Mouse (Mus musculus) layer of hippocampus, adult 9-11 months (tissue): ENCODE measurements around the gene Srd5a1.
"Not testable (repeated sequence)": the region's sequence is repeated elsewhere in the genome, so short reads cannot be mapped to it uniquely, and the experiment has no call there.

ENCODE experiments used
- DNase-seq: peaks from one replicate; pipeline ENCODE4 v3.0.0; 2022

Gene Srd5a1

DNA sequence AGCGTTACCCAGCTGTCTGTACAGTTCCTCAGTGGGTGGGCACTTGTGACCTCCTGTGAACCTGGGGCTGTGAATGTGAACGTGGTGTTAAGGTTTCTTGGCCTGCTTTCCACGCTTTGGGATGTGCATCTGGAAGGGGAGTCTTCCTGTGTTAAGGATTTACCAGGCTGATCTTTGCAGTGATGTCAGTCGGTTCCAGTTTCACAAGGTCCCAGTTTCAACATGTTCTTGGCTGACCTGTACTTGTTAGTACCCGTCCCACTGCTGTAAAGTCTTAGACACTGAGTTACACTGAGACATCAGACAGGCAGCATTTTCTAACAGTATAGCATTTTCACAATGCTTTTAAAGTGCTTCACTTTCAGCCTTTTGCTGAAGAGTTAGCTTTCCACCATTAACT lies 12.6 kb upstream of the Srd5a1 start:
- DNase-seq: no peak

DNA sequence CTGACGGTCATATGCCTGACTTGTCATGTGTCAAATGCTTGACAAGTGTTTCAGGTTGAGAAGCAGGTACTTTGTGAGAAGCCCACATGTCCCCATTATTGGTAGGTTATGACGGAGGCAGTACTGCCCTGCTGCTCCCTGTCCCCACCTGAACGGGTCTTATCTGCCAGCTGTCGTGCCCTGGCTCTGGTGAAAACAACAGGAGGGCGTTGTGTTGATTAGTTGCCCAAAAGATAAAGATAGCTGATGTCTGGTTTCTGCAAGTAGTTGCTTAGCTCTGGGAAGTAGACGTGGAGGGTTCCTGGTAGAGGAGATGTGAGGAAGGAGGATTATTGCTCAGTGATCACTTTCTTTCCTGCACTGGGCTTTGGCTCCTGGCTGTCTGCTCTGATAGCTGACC lies 5.5 kb upstream of the Srd5a1 start:
- DNase-seq: no peak

DNA sequence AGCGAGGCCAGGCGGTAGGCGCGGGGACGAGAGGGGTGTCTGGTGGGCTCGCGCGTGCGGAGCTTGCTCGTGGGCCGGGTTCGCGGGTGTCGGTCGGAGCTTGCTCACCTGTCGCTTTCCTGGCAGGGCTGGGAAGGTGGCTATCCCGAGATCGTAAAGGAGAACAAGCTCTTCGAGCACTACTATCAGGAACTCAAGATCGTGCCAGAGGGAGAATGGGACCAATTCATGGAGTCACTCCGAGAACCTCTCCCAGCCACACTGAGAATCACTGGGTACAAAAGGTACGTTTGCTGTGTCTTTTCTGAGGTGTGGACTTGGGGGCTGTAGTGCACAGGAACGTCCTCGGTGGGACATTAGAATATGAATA lies 918 bp upstream of the Srd5a1 start:
- no peak for DNase-seq

DNA sequence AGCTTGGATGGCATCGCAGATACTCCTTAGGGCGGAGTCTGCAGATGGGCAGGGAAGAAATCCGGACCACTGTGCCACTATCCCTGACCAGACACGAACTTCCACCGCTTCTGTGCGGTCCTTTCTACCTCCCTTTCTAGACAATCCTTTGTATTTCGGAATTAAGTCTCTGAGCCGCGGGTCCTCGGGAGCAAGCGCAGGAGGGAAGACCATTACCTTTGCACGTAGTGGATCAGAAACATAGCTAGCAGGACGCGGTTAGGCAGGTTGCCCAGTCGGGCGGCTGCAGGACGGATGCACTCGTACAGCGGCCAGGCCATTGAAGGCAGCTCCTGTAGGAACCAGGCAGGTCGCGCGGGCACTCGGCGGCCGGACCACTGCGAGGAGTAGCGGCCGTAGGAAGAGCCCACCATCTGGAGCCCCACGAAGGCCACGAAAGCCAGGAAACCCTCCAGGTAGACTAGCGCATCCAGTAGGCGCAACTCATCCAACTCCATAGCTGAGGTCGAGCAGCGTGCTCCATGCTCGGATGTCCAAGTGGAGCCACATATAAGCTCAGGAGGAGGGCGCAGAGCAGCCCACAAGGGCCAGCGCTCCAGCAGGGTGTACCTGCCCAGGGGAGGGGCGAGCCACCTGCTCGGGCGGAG lies 368 bp downstream of the Srd5a1 start:
- no peak for DNase-seq

DNA sequence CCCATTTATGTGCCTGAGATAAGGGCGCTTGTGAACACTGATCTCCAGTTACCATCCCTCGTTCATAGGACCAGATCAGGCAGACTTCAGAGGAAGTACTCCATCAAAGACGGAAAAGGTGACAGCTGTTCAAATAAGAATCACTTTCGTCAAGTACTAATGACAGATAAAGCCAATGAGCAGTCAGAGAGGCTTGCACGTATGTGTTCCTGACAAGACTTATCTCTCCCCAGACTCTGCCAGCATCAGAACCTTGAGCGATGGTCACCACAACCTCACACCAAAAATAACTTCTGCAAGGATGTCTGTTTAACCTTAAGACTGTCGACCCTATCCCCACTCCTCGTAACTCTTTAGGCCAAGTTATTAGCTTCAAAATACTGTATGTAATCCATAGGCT lies 2.5 kb downstream of the Srd5a1 start:
- no peak for DNase-seq

DNA sequence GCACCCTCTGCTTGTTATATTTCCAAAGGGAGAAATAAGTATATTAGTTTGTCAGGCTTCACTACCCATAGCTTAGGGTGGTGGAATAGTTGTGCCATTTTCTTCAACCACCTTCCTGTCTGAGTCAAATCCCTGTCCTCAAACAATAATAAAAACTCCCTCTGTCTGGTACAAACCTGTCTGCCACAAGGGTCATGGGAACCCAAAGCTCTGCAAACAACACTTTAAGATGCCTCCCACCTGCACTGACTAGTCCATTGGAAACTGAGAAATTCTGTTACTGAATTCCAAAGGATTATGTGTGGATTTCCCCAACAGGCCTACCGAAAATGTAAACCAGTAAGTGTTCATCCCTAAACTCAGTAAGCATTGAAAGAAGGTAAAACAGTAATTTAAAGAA lies 6.6 kb downstream of the Srd5a1 start:
- DNase-seq: no peak

DNA sequence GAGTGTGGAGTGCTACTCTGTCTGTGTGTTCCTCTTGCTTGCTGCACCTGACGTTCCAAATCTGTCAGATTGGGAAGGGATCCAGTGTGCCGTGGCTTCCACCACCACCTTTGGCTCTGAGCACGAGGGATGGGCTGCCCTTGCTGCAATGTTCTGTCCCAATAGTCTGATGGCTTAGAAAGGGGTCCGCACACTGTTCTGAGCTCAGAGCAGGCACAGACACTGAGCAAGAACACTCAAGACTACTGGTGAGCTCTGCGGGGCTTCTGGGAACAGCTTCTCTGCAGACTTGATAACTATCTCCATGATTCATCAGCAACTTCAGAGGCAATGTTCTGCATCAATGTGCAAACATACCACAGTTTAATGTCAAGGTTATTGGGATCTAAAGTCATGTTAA lies 9.9 kb downstream of the Srd5a1 start:
- no peak for DNase-seq

DNA sequence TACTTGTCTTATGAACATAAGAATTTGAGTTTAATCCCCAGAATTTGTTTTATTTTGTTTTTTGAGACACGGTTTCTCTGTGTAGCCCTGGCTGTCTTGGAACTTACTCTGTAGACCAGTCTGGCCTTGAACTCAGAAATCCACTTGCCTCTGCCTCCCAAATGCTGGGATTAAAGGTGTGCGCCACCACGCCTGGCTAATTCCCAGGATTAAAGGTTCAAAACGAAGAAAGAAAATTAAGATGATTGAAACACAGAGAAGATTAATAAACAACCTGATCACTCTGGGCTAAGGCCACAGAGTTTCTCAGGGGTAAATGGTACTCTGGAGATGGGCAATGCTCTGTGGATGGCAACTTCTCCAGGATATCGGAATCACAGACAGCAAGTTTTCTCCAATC lies 10.4 kb downstream of the Srd5a1 start:
- not testable (repeated sequence) for DNase-seq

DNA sequence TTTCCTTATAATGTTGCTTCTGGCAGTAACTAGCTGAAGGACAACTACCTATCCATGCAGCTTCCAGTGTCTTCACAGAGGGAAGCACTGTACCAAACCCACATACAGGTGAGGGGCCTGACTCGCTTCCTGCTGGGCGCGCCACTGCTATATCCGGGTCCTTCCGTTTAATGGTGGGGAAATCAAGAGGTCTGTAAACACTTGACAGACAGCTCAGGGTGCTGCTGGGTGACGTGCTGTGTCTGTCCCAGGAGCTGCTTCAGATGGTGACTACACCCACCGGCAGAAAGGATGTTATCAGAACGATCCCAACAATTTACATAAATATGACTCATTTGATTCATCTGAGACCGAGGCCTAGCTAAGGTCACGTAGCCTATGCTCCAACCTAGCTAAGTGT lies 12.4 kb downstream of the Srd5a1 start:
- DNase-seq: no peak

DNA sequence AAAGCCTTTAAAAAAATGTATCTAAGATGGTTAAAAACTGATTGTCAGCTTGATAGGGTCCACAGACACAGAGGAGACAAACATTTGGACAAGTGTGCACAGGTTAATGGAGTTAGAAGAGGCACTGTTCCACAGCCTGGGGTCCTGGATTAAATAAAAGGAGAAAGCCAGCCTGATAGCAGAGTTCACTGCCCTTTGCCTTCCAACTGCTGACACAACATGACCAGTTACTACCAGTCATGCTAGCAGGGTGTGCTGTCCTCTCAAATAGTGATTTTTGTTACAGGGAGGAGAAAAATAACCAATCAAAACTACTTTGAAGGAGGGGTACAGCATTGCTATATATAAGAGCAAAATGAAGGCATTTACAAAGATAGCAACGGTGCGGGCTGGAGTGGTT lies 14.7 kb downstream of the Srd5a1 start:
- no peak for DNase-seq

DNA sequence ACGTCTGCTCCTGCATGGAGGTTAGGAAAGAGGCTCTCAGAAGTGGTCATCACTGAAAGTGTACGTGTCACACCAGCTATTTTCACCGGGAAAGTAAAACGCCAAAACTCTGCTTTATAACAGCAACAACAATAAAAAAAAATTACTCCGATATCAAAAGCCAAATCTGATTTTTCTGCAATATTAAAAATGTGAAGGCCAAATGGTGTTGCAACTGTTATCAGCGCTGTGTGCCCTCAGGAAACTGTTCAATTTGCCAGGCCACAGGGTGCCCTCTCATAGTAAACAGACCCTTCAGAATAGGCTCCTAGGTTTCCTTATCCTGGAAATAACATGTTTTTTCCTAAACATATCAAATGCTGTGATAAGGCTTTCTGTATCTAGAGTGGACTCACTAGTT lies 15.3 kb downstream of the Srd5a1 start:
- DNase-seq: no peak

DNA sequence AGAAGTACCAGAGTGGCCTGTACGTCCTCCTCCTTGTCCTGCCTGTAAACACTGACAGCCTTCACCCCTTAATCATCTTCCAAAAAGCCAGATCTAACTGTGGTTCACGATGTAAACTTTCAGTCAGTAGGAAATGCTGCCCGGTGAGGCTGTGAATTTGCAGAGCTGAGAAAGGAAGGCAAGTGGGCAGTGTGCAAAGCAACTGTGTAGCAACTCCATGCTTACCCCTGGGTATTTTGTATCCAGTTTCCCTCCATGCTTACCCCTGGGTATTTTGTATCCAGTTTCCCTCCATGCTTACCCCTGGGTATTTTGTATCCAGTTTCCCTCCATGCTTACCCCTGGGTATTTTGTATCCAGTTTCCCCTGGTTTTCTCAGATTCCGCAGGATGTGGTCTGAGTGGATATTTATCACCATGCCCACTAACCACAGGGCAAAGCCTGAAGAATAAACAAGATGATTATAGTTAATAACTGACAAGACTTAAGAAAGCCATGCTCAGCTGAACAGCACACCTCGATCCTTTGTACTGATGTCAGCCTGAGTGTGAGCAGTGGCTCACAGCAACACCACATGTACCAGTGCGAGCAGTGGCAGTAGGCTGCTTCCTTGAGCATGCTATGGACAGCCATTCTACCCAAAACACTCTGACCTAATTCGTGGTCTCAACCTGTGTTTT lies 16.5 kb downstream of the Srd5a1 start:
- DNase-seq: no peak

DNA sequence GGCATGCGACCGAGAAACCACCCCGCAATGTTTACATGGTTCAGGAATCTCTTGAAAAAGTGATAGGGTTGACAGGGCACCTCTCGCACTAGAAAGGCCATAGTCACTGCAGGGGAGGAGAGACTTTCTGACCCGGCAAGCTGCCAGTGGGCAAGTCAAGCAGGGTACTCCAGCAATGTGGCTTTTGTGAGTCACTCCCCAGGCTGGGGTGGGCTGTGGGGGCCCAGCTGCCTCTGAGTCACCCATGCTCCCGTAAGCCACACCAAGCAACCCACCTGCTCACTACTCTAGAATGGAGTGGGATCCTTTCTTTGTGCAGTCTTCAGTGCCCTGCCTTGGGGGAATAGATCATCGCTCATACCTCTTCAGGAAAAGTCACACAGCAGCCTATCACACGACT lies 17.8 kb downstream of the Srd5a1 start:
- no peak for DNase-seq

DNA sequence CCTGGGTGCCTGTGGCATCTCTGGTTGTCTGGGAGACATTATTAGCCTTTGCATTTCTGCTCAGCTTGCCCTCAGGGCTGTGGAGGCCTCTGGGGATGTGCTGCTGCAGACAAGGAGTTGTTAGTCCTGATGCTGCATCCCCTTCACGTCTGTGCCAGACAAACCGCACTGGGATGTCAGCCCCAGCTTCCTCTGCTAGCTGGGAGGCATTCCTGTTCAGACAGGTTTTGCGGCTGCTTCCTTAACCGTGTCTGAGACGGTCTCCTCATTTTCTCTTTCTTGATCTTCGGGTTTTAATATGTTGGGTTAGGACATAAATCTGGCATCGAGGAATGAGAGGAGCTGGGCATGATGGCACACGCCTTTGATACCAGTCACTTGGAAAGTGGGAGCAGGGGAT lies 19.0 kb downstream of the Srd5a1 start:
- DNase-seq: no peak

DNA sequence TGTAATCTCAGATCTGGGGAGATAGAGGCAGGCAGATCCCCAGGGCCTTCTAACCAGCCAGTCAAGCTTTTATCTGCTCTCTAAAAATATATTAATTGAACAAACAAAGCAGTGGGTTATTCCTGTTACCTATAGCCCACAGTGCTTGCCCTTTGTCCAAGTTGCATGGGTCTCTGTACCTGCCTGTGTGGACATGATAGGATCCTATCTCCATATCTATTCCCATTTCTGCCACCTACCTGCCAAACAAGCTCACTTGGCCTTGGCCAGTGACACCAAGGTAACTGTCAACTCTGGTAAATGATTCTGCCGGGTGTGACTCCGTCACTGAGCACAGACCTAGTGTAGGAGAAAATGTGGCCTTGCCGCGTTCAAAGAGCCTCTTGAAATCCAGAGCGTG lies 19.9 kb downstream of the Srd5a1 start:
- no peak for DNase-seq

DNA sequence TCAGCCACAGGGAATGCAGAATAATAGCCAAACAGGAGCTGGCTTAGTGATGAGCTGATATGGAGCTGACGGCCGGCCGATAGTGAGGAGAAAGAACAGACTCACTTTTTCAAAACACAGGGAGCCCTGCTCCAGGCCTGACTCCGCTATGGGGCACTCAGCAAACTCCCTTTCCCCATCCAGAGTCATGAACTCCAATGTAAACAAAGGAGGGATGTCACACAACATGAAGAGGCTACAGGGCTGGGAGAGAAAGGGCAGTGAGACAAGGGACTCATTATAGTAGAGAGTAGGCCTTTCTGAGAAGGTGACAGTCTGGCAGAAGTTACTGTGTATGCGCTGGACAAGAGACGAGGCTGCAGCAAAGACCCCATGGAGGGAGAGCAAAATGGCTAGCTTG lies 23.0 kb downstream of the Srd5a1 start:
- no peak for DNase-seq

DNA sequence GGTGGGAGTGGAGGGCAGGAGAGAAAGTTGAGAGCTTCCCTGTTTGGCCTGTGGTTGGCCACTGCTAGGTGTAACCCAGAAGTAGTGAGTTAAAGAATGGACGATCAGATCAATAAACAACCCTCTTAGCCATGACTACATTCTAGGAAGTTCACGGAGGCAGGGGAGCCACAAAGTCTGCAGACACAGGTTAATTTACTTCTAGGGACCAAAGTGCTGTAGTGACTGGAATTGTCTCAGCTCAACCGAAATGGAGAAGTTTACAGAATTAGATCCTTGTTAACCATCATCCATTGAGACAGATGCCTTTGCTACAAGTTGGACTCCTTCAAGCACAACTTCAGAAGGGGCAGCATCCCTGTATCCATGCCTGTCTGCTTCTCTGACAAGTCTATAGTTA lies 23.4 kb downstream of the Srd5a1 start:
- DNase-seq: no peak

DNA sequence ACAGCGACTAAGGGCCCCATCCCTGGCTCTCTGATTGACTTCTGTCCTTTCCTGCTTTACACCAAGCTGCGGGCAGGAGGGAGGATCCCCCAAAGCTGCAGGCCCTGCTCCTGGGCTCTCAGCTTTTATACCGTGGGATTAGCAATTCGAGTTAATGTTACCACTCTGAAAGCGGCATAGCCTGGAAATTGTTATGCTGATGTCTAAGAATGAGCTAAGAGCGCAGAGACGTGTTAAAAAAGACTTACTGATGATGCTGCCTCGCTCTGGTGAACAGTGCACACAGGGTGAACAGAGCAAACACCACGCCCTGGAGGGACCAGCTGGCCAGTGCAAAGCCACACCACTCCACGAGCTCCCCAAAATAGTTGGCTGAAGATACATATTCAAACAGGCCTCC lies 24.9 kb downstream of the Srd5a1 start:
- no peak for DNase-seq

DNA sequence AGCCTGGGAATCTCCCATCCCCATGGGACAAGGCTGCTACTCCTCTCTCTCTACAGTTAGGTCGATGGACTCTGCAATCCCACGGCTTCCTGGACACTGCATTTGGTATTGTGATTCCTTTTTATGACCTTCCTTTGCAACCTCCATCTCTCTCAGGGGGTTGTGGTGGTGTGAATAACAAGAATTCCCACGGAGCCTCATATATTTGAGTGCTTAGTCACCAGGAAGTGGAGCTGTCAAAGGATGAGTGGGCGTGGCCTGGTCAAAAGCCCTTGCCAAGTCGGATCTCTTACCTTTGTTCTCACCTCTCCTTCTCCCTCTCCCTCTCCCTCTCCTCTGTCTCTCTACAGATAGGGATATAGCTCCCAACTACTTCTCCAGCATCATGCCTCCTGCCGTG lies 25.4 kb downstream of the Srd5a1 start:
- DNase-seq: no peak

DNA sequence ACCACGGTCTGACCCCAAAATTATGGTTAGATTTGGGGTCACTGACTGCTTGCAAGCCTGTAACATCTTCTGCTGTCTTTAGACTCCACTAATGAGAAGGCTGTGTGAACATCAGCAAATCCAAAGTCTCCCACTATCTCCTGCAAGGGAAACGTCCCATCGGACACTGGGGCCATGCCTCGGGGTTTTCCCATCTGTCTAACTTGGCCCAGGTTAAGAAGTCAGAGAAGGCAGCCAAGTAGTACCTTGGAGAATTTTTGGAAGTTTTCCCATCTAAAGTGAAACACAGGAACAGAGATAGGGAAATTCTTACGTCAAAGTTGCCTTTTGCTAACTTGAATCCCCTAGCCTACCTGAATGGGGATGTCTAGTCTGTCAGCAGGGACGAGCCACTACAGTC lies 27.7 kb downstream of the Srd5a1 start:
- no peak for DNase-seq

DNA sequence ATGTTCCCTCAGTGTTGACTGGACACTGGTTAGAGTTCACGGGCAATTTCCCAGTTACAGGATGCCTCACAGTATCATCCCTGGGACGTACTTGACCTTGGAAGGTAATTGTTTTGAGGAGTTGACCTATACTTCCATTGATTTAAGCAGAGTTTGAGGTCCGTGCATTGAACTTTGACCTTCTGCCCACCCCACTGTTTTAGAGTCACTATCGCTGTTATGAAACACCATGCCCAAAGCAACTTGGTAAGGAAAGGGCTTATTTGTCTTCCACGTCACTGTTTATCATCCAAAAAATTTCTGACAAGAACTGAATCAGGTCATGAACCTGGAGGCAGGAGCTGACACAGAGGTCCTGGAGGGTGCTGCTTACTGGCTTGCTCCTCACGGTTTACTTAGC lies 28.8 kb downstream of the Srd5a1 start:
- no peak for DNase-seq

DNA sequence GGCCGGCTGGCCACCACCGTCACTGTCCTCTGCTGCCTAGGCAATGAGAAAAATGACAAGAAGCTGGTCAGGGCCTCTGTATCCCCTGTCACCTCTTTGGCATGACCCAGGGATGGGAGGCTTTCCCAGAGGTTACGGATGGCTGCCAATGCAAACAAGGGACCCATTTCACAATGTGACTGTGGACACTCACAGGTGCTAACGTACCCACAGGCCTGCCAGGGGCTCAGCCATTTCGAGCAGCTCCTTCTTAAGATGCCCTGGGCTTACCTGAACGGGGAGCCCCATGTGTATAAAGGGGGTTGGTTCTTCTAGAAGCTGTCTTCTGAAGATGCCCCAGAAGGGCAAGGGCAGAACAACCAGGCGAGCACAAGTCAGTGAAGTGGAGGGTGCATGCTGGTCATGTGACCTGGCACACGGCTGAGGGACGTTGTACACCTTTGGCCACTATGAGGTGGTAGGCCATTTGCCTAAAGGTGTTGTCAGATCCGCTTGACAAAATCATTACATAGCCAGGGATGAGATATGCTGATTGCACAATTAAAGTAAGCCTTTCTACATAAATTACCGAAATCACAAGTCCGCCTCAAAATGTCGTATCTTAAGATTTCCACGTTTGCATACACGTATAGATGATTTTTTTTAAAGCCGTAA lies 33.9 kb downstream of the Srd5a1 start:
- no peak for DNase-seq

DNA sequence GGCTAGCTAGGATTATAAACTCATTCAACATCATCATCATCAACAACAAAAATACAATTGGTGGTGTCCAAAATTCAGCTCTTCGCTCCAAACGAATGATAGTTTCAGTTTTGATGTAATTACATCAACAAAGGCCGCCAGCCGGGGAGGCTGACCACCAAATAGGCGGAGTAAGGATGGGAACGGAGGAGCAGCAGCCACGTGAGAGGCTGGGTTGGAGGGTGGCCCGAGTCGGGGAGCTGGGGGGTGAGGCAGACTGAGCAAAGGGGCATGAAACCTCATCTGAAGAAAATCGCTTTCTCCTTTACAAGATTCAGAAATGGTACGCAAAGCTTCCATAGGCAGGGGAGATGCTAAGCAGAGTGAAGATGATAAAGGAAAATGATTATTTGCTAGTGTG lies 34.6 kb downstream of the Srd5a1 start:
- DNase-seq: no peak

DNA sequence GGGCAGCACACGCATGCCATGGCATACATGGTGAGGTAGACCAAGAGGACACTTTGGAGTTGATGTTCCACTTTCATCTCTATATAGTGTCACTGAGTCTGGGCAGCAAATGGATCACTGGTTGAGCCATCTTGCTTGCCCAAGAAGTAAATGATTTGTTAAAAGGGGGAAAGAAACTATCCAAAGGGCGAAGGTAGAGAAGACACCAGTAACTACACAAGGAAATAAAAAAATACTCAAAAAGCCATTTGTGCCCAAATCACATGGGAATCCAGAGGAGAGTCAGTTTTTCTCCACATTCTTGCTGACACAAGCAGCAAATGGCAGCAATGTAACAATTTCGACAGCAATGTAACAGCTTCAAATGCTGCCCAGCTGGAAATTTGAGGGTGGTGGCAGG lies 38.6 kb downstream of the Srd5a1 start:
- DNase-seq: no peak

DNA sequence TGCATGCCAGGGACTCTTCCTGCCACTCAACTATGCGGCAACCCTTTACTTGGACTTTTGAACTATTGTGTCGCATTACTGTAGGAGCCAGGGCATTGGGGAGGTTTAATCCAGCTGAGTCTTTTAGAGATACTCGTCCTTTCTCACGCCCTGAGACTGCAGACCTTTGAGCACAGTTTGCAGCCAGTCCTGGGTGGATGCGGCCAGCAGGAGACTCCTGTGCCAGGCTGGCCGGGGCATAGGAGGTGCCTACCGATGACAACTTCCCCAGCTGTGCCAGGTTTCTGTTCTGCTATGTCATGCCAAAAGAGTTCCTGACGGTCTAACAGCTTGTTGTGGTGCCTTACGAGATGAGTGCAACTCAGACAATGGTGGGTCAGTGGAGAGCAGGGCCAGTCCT lies 42.0 kb downstream of the Srd5a1 start:
- DNase-seq: no peak
